Mouse (Mus musculus) small intestine, adult 2 months (tissue): Measurements from ENCODE around the gene Adad2.

Experiments
- CTCF ChIP-seq: fragments of 200-500 bp; IDR thresholded peaks from 2 replicates; pipeline ENCODE4 v1.5.1; 2012; ENCODE audit warnings: low read depth, mild to moderate bottlenecking, control low read depth, inconsistent platforms, low read length, moderate library complexity, mixed read lengths; ENCODE audit not compliant: insufficient replicate concordance, insufficient read length; ENCODE audit errors: extremely low read depth
- POLR2A ChIP-seq: fragments of 200-500 bp; IDR thresholded peaks from 2 replicates; pipeline ENCODE4 v1.6.1; 2012; ENCODE audit warnings: low read depth, mild to moderate bottlenecking, control low read depth, inconsistent platforms, low read length, moderate library complexity

DNA sequence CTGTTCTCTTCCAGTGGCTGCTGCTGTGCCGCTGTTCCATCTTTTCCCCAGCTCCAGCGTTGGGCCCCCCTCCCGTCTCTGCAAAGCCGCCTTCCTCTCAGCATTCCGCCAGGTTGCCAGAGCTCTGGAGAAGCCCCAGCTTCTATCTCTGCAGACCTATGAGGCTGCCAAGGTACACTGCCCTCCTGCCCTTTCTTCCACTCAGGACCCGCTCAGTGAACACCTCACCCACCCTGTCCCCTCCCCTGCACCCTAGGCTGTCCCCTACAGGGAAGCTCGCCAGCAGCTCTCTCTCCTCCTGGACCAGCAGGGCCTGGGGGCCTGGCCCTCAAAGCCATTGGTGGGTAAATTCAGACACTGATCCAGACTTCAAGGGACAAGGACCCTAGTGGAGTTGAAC, 3.8 kb downstream of the Adad2 start:
- TF ChIP-seq POLR2A, result no peak
- TF ChIP-seq CTCF, result no peak
